Mouse (Mus musculus) C2C12 (cell line): ENCODE measurements around the gene Rgs11. TPM values are rescaled to one million over a fixed set of nuclear protein-coding genes. Genes with fewer than 3 reads are reported as not detected.
"Not testable (repeated sequence)": the region's sequence is repeated elsewhere in the genome, so short reads cannot be mapped to it uniquely, and the experiment has no call there.

Source experiments
- H3K27me3 ChIP-seq: one replicate; pipeline ENCODE4 v1.6.1; 2011; ENCODE audit not compliant: control insufficient read depth, insufficient read depth, insufficient read length
- H3K36me3 ChIP-seq: one replicate; pipeline ENCODE4 v1.6.1; 2011; ENCODE audit not compliant: control insufficient read depth, insufficient read depth
- H3K4me3 ChIP-seq: one replicate; pipeline ENCODE4 v1.5.1; 2011; ENCODE audit warnings: mild to moderate bottlenecking, control low read depth; ENCODE audit not compliant: poor library complexity, insufficient read depth, severe bottlenecking
- H3K79me2 ChIP-seq: one replicate; pipeline ENCODE4 v1.6.1; 2011; ENCODE audit not compliant: control insufficient read depth, insufficient read depth
- H3K79me3 ChIP-seq: one replicate; pipeline ENCODE4 v1.6.1; 2011; ENCODE audit warnings: low read depth, control low read depth
- H3ac ChIP-seq: one replicate; pipeline ENCODE3; 2011; ENCODE audit warnings: low read depth; ENCODE audit not compliant: control insufficient read depth, insufficient read length
- CEBPB ChIP-seq: IDR thresholded peaks from one replicate; pipeline ENCODE4 v1.6.1; 2011; ENCODE audit warnings: low read depth, mild to moderate bottlenecking, control low read depth, moderate library complexity
- CTCF ChIP-seq: IDR thresholded peaks from one replicate; pipeline ENCODE4 v1.5.1; 2011; ENCODE audit not compliant: control insufficient read depth, insufficient read depth, insufficient read length
- FOSL1 ChIP-seq: IDR thresholded peaks from one replicate; pipeline ENCODE4 v1.8.0; 2011; ENCODE audit warnings: mild to moderate bottlenecking, low read length; ENCODE audit not compliant: poor library complexity, insufficient read depth, severe bottlenecking
- MAX ChIP-seq: IDR thresholded peaks from one replicate; pipeline ENCODE4 v1.6.1; 2011; ENCODE audit warnings: mild to moderate bottlenecking, control low read depth
- MYOD1 ChIP-seq: IDR thresholded peaks from one replicate; pipeline ENCODE4 v1.6.1; 2011; ENCODE audit warnings: low read depth; ENCODE audit not compliant: control insufficient read depth, insufficient read length
- MYOG ChIP-seq: IDR thresholded peaks from one replicate; pipeline ENCODE4 v1.6.1; 2011; ENCODE audit not compliant: control insufficient read depth, insufficient read length; ENCODE audit errors: extremely low read depth
- USF1 ChIP-seq: IDR thresholded peaks from one replicate; pipeline ENCODE4 v1.6.1; 2011; ENCODE audit warnings: low read depth, mild to moderate bottlenecking, control low read depth, moderate library complexity
- polyA plus RNA-seq: library from polyadenylated mRNA; unstranded; fragments of >200 nt; fragmentation: generic; extraction: Trizol; gene quantifications from one replicate; pipeline ENCODE4 v1.2.1, GENCODE M21; 2012; ENCODE audit warnings: missing spikeins

Rgs11 gene
- polyA plus RNA-seq, 1 experiment = not detected

DNA sequence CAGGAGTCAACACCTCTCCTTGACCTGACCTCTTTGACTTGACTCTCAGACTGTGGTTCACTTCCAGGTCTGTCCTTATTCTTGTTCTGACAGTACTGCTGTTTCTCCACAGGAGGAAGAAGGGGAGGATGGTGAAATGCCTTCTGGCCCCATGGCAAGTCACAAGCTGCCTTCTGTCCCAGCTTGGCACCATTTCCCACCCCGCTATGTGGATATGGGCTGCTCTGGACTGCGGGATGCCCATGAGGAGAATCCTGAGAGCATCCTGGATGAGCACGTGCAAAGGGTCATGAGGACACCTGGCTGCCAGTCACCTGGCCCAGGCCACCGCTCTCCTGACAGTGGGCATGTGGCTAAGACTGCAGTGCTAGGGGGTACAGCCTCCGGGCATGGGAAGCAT lies 15.2 kb upstream of the Rgs11 start:
- peaks cover 71% of the 10 kb centered on the region for H3K36me3 ChIP-seq
- no peaks in the 10 kb centered on the region for H3K79me3 ChIP-seq
- TF ChIP-seq CTCF (no peak), MYOD1 (no peak), MAX (no peak), USF1 (no peak), FOSL1 (no peak), MYOG (no peak), CEBPB (no peak)
- no peaks in the 10 kb centered on the region for H3K79me2 ChIP-seq
- H3K27me3 ChIP-seq = no peaks in the 10 kb centered on the region
- no peak overlapping the region for H3K4me3 ChIP-seq
- H3ac ChIP-seq = no peak overlapping the region

DNA sequence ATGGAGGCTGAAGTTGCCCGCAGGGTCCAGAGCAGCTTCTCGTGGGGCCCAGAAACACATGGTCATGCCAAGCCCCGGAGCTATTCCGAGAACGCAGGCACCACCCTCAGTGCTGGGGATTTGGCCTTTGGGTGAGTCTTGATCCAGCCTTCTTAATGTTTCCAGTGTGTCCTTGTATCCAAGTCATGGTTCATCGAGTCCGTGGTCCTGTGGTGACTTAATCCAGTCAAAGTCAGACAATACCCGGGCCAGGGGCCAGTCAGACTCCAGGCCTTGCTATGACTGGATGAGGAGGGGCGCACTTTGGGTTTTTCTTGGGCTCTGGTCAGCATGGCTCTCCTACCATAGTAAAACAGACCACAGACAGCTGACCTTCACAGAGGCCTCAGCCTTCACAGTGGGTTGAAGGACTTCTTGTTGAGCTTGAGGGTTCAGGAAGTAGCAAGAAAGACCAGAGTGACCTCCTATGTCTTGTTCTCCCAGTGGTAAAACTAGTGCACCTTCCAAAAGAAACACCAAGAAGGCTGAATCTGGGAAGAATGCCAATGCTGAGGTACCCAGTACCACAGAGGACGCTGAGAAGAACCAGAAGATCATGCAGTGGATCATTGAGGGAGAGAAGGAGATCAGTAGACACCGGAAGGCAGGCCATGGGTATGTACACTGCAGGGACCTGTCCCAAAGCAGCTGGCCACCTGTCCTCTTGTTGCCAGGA lies 14.5 kb upstream of the Rgs11 start:
- no peak overlapping the region for H3K4me3 ChIP-seq
- no peaks in the 10 kb centered on the region for H3K79me3 ChIP-seq
- TF ChIP-seq MAX = no peak
- no peak for TF ChIP-seq MYOD1
- no peak for TF ChIP-seq CEBPB
- TF ChIP-seq CTCF = no peak
- H3K36me3 ChIP-seq = peaks cover 74% of the 10 kb centered on the region
- H3K27me3 ChIP-seq = no peaks in the 10 kb centered on the region
- no peak overlapping the region for H3ac ChIP-seq
- no peaks in the 10 kb centered on the region for H3K79me2 ChIP-seq

DNA sequence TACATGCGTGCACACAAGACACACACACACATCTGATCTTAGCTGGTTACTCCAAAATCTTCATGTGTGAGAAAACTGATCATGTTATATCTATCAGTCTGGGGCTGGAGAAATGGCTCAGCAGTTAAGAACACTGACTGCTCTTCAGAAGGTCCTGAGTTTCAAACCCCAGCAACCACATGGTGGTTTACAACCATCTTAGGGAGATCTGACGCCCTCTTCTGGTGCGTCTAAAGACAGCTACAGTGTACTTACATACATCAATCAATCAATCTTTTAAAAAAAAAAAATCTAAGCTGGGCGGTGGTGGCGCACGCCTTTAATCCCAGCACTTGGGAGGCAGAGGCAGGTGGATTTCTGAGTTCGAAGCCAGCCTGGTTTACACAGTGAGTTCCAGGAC lies 11.3 kb upstream of the Rgs11 start:
- not testable (repeated sequence) for H3K79me3 ChIP-seq, H3K79me2 ChIP-seq, H3K27me3 ChIP-seq, H3ac ChIP-seq, H3K4me3 ChIP-seq
- H3K36me3 ChIP-seq = peaks cover 63% of the 10 kb centered on the region

DNA sequence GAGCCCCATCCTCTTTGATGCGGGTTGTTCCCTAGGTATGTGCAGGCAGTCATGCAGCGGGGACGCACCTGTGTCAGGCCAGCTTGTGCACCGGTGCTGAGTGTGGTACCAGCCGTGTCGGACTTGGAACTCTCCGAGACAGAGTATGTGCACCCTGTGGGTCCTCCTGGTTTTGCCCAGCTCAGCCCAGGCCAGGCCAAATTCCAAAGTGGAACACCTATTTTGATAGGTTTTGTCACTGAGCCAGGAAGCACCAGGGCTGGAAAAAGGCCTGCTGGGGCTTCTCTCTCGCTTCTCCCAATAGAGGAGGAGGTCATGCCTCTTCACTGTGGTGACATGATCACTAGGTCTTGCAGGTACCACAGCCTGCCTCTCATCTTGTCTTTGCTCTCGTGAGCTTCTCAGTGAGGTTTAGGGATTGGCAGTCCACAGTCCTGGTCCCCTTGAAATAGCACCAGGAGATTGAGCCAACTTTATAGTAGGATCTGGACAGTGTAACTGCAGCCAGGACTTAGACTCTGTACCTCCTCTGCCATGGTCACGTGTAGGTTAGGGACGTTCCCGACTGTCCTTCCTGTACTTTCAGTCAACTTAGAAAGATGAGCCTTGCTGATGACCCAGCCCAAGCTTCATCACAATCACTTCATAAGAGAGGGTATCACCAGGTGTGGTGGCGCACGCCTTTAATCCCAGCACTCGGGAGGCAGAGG lies 10.1 kb upstream of the Rgs11 start:
- no peaks in the 10 kb centered on the region for H3K79me2 ChIP-seq
- TF ChIP-seq CTCF (no peak), MYOG (no peak), USF1 (no peak), CEBPB (no peak), MAX (no peak), FOSL1 (no peak), MYOD1 (no peak)
- H3ac ChIP-seq = no peak overlapping the region
- H3K27me3 ChIP-seq = no peaks in the 10 kb centered on the region
- H3K4me3 ChIP-seq = no peak overlapping the region
- H3K79me3 ChIP-seq = no peaks in the 10 kb centered on the region
- H3K36me3 ChIP-seq = peaks cover 62% of the 10 kb centered on the region

DNA sequence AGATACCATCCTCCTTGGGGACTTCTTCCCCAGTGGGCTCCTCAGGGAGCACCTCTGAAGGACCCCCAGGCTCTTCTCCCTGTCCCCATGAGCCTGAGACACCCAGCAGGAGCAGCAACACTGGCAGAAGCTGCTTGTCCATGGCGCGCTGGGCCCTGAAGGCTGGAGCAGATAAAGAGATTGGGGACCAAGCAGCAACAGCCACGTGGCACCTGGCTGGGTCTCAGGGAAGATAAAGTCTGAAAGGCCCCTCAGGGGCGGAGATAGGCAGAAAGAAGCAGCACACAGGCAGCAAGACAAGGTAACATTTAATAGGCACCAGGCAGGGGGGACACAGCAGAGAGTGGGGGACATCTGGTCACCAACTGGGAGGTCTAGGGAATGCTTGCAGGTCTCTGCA lies 3.9 kb upstream of the Rgs11 start, which contains the start of gene Pdia2:
Pdia2 (minus strand) TSS at position 196 of the 400 bp plus-strand sequence.
- peaks cover 13% of the 10 kb centered on the region for H3K36me3 ChIP-seq
- no peaks in the 10 kb centered on the region for H3K79me3 ChIP-seq
- TF ChIP-seq CTCF (no peak), MYOG (no peak), CEBPB (no peak), MAX (no peak), MYOD1 (no peak), USF1 (no peak)
- H3K79me2 ChIP-seq = no peaks in the 10 kb centered on the region
- no peak within 1 kb of the TSS for H3ac ChIP-seq
- H3K4me3 ChIP-seq = no peak within 1 kb of the TSS
- no peaks in the 10 kb centered on the region for H3K27me3 ChIP-seq
